Mouse (Mus musculus): Measurements from ENCODE around the gene Mapk12. TPM values are rescaled to one million over a fixed set of nuclear protein-coding genes. Genes with fewer than 3 reads are reported as not detected.

Mapk12 gene
- total RNA-seq, 2 experiments from 2014 or later: 8.3 to 9.3 TPM

DNA sequence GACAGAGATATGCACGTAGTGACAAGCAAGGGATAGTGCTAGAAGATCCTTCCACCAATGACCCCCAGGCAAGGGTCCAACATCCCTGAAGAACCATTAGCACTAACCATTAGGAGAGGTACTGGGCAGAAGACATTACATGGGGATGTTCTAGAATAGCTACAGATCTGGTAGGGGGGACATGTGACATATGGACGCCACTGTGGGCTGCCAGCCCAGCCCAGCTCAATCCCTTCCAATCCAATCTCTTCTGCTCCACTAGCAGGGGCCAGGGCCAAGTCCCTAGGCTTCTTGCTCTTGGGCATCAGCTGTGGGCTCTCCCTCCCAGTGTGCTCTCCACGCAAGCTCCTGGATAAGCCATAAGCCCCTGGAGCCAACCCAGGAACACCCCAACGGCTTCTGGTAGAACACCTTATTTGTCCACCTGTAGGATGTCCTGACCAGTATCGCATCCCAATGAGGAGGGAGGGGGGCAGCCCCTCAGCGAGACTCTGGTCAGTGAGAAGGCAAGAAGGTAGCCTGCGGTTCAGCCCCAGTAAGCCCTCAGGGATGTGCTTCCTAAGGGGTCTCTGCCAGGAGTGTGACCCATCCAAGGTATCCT is 37.9 kb upstream of the Mapk12 start:
- DNase-seq (ENCODE audit: extremely low spot score in 1 of 2, low spot score in 2 of 2): no peak
- peak overlapping the region; percentile 88; the same call in 1 of the 2 replicates for H3K27ac ChIP-seq
- intact Hi-C loops (cut with DNase I): no loop called here
- no peak for TF ChIP-seq CTCF (IDR thresholded peaks at IDR 0.05)
- H3K4me3 ChIP-seq: peak overlapping the region; percentile 69; the same call in 1 of the 2 replicates

- intact Hi-C loops (cut with DNase I): no loop called here
- DNase-seq (ENCODE audit: extremely low spot score in 1 of 2, low spot score in 2 of 2): no peak
- no peak overlapping the region for H3K4me3 ChIP-seq
- TF ChIP-seq CTCF (IDR thresholded peaks at IDR 0.05): no peak
- peak overlapping the region; percentile 61 for H3K27ac ChIP-seq
These were observed 37.2 kb upstream of the Mapk12 start for GRCm38 (mm10) chr15:89177576-89178259.

DNA sequence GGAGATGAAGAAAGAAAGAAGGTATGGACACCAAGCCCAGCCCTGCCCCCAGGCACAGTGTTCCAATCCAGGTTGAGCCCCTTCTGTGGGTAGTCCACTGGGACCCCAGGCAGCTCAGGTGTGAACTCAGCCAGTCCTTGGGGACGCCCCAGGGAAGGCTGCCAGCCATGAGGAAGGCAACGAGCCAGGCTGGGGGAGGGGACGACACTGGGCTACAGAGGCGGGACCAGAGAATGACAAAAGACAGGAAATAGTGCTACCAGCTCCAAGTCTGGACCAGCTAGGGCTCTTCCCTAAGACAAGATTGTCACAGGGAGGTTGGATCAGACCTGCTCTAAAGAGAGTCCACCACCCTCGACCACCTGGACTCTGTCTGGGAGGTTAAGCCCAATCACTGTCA is 36.6 kb upstream of the Mapk12 start:
- peak overlapping the region; percentile 61 for H3K27ac ChIP-seq

GRCm38 (mm10) chr15:89175411-89176155 is 35.1 kb upstream of the Mapk12 start:
- no peak overlapping the region for H3K4me3 ChIP-seq
- TF ChIP-seq CTCF (IDR thresholded peaks at IDR 0.05): no peak
- intact Hi-C loops (cut with DNase I): no loop called here
- no peak overlapping the region for H3K27ac ChIP-seq
- DNase-seq (ENCODE audit: extremely low spot score in 1 of 2, low spot score in 2 of 2): no peak

More for the DNA sequence above, 36.6 kb upstream of the Mapk12 start:
- no peak overlapping the region for H3K4me3 ChIP-seq
- intact Hi-C loops (cut with DNase I): no loop called here
- no peak for TF ChIP-seq CTCF (IDR thresholded peaks at IDR 0.05)
- peak; percentile 57 for DNase-seq (ENCODE audit: extremely low spot score in 1 of 2, low spot score in 2 of 2)

DNA sequence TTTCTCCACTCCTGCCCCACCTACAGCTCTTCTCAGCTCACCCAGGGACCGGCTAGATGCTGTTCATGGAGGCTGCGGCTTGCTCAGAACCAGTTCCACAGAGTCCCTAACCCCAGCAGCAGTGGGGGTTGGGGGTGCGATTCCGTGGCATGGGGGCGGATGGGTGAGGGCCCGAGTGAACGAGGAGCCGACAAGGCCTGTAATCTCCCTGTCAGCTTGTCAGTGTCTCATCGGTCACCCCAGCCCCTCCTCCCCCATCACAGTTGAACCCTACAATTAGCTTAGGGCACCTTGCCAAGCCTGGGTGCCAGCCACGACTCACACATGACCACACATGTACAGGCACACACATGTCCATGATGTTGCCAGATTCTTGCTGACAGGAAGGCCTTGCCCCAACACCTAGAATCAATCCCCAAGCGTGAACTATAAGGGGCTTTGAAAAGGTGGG is 34.4 kb upstream of the Mapk12 start:
- TF ChIP-seq CTCF (IDR thresholded peaks at IDR 0.05): no peak
- intact Hi-C loops (cut with DNase I): no loop called here
- no peak overlapping the region for H3K27ac ChIP-seq
- no peak for DNase-seq (ENCODE audit: extremely low spot score in 1 of 2, low spot score in 2 of 2)
- H3K4me3 ChIP-seq: no peak overlapping the region

DNA sequence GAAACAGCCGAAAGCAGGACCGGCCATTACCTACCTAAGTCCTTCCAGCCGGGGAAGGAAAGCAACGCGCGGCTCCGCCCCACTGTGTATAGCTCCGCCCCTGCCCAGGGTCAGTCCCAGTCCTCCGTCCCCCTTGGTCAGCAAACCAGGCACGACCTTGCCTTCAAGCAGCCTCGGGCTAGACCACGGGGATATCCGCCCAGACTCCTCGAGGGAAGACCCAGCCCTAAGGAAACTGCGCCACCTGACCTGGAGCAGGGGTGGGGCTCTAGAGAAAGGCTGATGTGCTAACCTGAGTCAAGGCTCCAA is 33.4 kb upstream of the Mapk12 start:
- Histone ChIP-seq H3K27ac (no peak overlapping the region), H3K4me3 (peak overlapping the region; percentile 82)
- TF ChIP-seq CTCF (IDR thresholded peaks at IDR 0.05): no peak
- intact Hi-C loops (cut with DNase I): no loop called here
- no peak for DNase-seq (ENCODE audit: extremely low spot score in 1 of 2, low spot score in 2 of 2)

DNA sequence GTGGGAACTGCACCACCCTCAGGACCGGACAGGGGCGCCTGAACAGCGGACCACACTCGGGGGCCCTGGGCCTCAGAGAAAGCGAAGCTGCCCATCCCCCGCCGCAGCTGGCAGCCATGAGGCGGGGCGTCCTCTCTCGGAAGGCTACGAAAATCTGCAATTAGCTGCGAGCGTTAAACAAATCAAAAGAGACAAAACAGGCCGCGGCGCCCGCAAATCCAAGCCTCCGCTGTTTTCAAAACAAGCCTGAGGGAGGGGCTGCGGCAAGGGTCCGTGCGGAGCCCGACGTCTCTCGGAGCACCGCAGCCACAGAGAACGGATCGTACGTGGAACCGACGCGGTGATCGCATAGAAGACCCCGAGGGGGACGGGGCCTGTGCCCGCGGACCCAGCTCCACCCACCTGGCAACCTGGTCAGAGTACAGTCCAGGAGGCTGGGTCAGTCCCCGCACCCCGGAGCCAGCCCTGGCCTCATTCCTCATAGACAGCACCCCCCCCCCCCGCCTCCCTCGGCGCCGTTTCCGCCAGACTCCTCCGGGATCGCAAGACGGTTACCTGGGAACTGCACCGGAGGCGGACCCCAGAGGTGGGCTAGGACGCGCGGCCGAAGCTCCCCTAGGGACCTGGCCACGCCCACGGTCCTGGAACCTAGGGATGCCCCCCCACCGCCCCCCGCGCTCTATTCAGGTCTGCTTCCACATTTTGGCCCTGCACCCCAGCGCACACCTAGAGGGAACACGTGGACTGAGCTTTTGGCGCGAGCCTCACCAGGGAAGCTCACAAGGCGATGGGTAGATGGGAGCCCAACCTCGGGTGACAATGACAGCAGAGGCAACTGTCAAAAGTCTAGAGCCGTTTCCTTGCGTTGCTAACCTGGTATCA is 32.8 kb upstream of the Mapk12 start:
- Histone ChIP-seq H3K4me3 (peak overlapping the region; percentile 82), H3K27ac (peak overlapping the region; percentile 85)
- intact Hi-C loops (cut with DNase I): no loop called here
- peak; percentile 45 to 46 for DNase-seq (ENCODE audit: extremely low spot score in 1 of 2, low spot score in 2 of 2)
- TF ChIP-seq CTCF (IDR thresholded peaks at IDR 0.05): peak; percentile 2; the same call in 1 of the 2 replicates

DNA sequence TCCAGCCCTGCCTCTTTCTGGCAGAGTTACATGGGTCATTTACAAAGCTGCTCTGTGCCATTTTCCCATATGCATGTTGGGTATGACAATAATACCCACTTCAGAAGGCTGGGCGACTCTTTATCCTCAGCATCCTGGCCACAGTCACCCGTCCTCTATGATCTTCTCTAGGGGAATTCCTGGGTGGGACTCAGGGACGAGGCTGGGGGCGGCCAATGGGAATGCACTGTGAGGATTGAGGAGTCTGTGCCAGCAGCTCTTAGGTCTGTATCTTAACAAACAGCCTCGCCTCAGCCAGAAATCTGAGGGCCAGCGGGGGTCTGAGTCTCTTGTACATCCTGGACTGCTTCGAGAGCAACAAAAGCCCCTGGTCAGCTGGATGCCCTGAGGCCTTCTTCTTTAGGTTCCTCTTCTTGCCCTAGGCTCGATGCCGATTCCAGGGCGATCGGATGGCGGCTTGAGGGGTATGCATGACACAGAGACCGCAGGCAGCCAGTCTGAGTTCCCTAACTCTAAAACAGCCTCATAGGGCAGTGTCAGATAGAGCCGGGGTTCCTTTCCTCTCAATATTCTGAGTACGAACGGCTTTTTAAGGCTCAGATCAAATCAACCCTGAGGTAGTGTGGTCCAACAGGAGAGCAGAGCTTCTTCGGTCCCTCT is 31.9 kb upstream of the Mapk12 start:
- DNase-seq (ENCODE audit: extremely low spot score in 1 of 2, low spot score in 2 of 2): no peak
- TF ChIP-seq CTCF (IDR thresholded peaks at IDR 0.05): no peak
- intact Hi-C loops (cut with DNase I): no loop called here
- Histone ChIP-seq H3K4me3 (peak overlapping the region; percentile 82), H3K27ac (peak overlapping the region; percentile 85)

DNA sequence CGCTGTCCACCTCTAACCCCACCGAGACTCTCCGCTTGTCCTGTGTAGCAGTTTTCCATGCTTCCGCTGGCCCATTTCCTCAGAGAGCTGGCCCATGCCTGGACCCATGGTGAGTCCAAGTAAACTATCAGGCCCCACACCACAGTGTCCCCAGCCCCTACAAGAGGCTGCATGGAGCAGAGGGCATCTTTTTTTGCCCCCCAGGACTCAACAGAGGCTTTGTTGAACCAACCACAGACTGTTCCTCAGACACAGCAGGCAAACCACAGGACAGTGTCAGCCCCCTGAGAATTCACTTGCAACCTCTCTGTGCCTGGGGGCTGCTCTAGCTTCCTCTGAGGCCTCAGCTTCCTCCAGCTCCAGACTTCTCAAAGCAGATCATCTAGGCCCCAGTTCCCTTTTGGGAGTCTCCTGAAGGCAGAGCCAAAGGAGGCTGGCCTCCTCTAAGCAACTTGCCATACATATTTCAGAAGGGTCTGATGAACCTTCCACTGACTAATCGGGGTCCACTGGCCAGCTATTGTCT is 31.1 kb upstream of the Mapk12 start:
- TF ChIP-seq CTCF (IDR thresholded peaks at IDR 0.05): no peak
- DNase-seq (ENCODE audit: extremely low spot score in 1 of 2, low spot score in 2 of 2): no peak
- Histone ChIP-seq H3K27ac (no peak overlapping the region), H3K4me3 (no peak overlapping the region)
- intact Hi-C loops (cut with DNase I): no loop called here

- Histone ChIP-seq H3K27ac (peak overlapping the region; percentile 60), H3K4me3 (no peak overlapping the region)
- no peak for DNase-seq (ENCODE audit: extremely low spot score in 1 of 2, low spot score in 2 of 2)
- TF ChIP-seq CTCF (IDR thresholded peaks at IDR 0.05): no peak
- intact Hi-C loops (cut with DNase I): no loop called here
These were observed 29.6 kb upstream of the Mapk12 start for GRCm38 (mm10) chr15:89170102-89170501.

GRCm38 (mm10) chr15:89169431-89169830 is 28.9 kb upstream of the Mapk12 start:
- peak; percentile 83 for DNase-seq (ENCODE audit: extremely low spot score in 1 of 2, low spot score in 2 of 2)
- intact Hi-C loops (cut with DNase I): no loop called here
- peak overlapping the region; percentile 60 for H3K27ac ChIP-seq
- TF ChIP-seq CTCF (IDR thresholded peaks at IDR 0.05): no peak
- peak overlapping the region; percentile 19; the same call in 1 of the 2 replicates for H3K4me3 ChIP-seq

All from left cerebral cortex, adult 2 months (tissue).